Mouse (Mus musculus) liver, postnatal 0 days (tissue): ENCODE data around the gene Irs2. TPM values are rescaled to one million over a fixed set of nuclear protein-coding genes. Genes with fewer than 3 reads are reported as not detected.

Experiments used
- ATAC-seq: fragments of 200-750 bp; cut with Nextera tagmentation; 2 replicates; pipeline ENCODE4 v1.8.0; 2017; ENCODE audit warnings: mild to moderate bottlenecking, moderate library complexity
- DNase-seq: peaks from one replicate; pipeline ENCODE4 v3.0.0-alpha.2; 2016
- H3K27ac ChIP-seq: fragments of 300-500 bp; sonication (generic); 2 replicates; pipeline ENCODE4 v1.5.1; 2014; ENCODE audit warnings: antibody characterized with exemption, moderate library complexity, mild to moderate bottlenecking, low read depth
- H3K27me3 ChIP-seq: fragments of 300-500 bp; sonication (generic); 2 replicates; pipeline ENCODE4 v1.6.1; 2014; ENCODE audit warnings: low read length, control low read depth, mixed read lengths; ENCODE audit not compliant: insufficient read depth
- H3K36me3 ChIP-seq: fragments of 300-500 bp; sonication (generic); replicated peaks from 2 replicates; pipeline ENCODE4 v1.6.1; 2014; ENCODE audit warnings: mild to moderate bottlenecking, control low read depth, low read length, moderate library complexity, mixed read lengths; ENCODE audit not compliant: insufficient read depth
- H3K4me1 ChIP-seq: fragments of 300-500 bp; sonication (generic); 2 replicates; pipeline ENCODE4 v1.6.1; 2014; ENCODE audit warnings: antibody characterized with exemption, mild to moderate bottlenecking, control low read depth; ENCODE audit not compliant: insufficient read depth
- H3K4me2 ChIP-seq: fragments of 300-500 bp; sonication (generic); 2 replicates; pipeline ENCODE4 v1.6.1; 2014; ENCODE audit warnings: low read depth, mild to moderate bottlenecking, low read length, moderate library complexity, mixed read lengths
- H3K4me3 ChIP-seq: fragments of 300-500 bp; sonication (generic); 2 replicates; pipeline ENCODE4 v1.5.1; 2014; ENCODE audit warnings: low read depth, low read length
- H3K9ac ChIP-seq: fragments of 300-500 bp; sonication (generic); replicated peaks from 2 replicates; pipeline ENCODE4 v1.6.1; 2014; ENCODE audit warnings: mild to moderate bottlenecking, moderate library complexity
- H3K9me3 ChIP-seq: fragments of 300-500 bp; sonication (generic); 2 replicates; pipeline ENCODE4 v1.6.1; 2016; ENCODE audit warnings: mild to moderate bottlenecking, control low read depth, low read length, mixed read lengths
- CTCF ChIP-seq: sonication (generic); IDR thresholded peaks from 2 replicates; pipeline ENCODE4 v1.5.1; 2016; ENCODE audit warnings: antibody characterized with exemption, low read depth
- EP300 ChIP-seq: IDR thresholded peaks from 2 replicates; pipeline ENCODE4 v1.6.1; 2016; ENCODE audit warnings: antibody characterized with exemption, low read depth, mild to moderate bottlenecking
- WGBS: fragments of 180-500 bp; shearing (Covaris S2); extraction: QIAGEN DNeasy Blood & Tissue Kit; methylation state at CpG from one replicate; pipeline ENCODE4 v1.1.7; 2014; ENCODE audit not compliant: insufficient replicate concordance; 5-methylcytosine and 5-hydroxymethylcytosine counted together
- polyA plus RNA-seq: library from polyadenylated mRNA; unstranded; fragments of >200 nt; fragmentation: Nextera tagmentation; extraction: Ambion mirVana; gene quantifications from 2 replicates; pipeline ENCODE4 v1.2.1, GENCODE M21; 2015

Gene Irs2
- polyA plus RNA-seq, 1 experiment from 2014 or later = 5.7 TPM

DNA sequence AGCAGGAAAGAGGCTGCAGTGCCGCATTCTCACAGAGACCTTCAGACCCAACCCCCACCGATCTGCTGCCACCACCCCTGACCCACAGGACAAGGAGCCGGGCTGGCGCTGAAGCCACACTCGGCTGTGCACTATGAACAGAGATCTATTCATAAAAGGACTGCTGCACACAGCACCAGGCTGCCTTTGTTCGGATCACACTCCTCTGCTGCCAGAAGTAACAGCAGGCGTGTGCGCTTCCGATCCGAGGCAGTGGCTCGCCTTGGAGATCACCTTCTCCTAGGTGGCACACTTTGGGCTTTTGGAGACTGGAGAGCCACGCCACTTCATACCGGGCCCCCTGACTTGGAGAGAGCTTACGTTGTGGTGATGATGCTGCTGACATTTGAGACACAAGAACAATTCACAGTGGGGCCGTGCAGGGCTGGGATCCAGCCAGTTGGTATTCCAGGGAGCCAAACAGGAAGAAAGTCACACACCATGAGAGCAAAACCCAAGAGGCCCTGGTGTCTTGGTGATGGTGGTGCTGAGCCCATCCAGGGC, 47.9 kb downstream of the Irs2 start:
- no peak overlapping the region for H3K27ac ChIP-seq
- H3K4me2 ChIP-seq = no peak overlapping the region
- peaks cover 31% of the 10 kb centered on the region for H3K4me1 ChIP-seq
- 47% methylated on average over 15 of the region's 15 CpGs for WGBS
- H3K36me3 ChIP-seq = no peaks in the 10 kb centered on the region
- H3K4me3 ChIP-seq = no peak overlapping the region
- TF ChIP-seq CTCF (no peak), EP300 (no peak)
- no peaks in the 10 kb centered on the region for H3K9me3 ChIP-seq
- ATAC-seq = peak; percentile 16; the same call in 1 of the 2 replicates
- no peak for DNase-seq
- no peak overlapping the region; the same call in 1 of the 2 replicates for H3K9ac ChIP-seq
- H3K27me3 ChIP-seq = 0 out of 2 replicates have a peak, but pooled peaks cover 5% of the 10 kb centered on the region

GRCm38 (mm10) chr8:10957292-10957955, 50.8 kb downstream of the Irs2 start:
- Histone ChIP-seq H3K4me3 (no peak overlapping the region), H3K9me3 (no peaks in the 10 kb centered on the region), H3K27me3 (0 out of 2 replicates have a peak, but pooled peaks cover 5% of the 10 kb centered on the region), H3K4me2 (no peak overlapping the region), H3K27ac (no peak overlapping the region; the same call in 1 of the 2 replicates), H3K9ac (no peak overlapping the region), H3K36me3 (no peaks in the 10 kb centered on the region), H3K4me1 (peaks cover 29% of the 10 kb centered on the region)
- DNase-seq = no peak
- TF ChIP-seq EP300 (no peak), CTCF (no peak)
- 40% methylated on average over 9 of the region's 9 CpGs for WGBS
- ATAC-seq = peak; percentile 17; the same call in 1 of the 2 replicates

- DNase-seq = peak; percentile 62
These were observed 54.8 kb downstream of the Irs2 start for GRCm38 (mm10) chr8:10953346-10954053.

DNA sequence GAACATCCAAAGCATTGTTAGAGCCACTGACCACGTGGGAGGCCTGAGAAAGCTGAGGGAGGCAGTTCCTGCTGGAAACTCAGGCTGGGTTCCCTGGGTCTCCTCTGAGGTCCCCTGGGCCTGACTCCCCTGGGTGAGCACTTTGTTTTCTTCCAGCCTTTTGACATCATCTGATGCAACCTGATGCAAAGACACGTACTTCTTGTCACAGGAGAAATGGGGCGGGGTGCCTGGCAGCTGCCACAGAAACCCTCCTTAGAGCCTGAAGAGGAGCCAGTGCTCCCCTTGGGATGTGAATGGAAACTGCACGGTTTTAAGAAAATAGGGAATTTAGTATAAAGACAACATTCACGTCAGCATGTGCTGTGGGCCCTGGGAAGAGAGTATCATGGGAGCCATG, 55.6 kb downstream of the Irs2 start:
- no peaks in the 10 kb centered on the region for H3K27me3 ChIP-seq
- no peak overlapping the region for H3K9ac ChIP-seq
- ATAC-seq = no peak
- no peak overlapping the region for H3K4me3 ChIP-seq
- TF ChIP-seq CTCF (no peak), EP300 (no peak)
- 48% methylated on average over 5 of the region's 5 CpGs for WGBS
- H3K4me1 ChIP-seq = peaks cover 16% of the 10 kb centered on the region
- H3K4me2 ChIP-seq = no peak overlapping the region
- H3K27ac ChIP-seq = no peak overlapping the region
- H3K36me3 ChIP-seq = no peaks in the 10 kb centered on the region
- DNase-seq = no peak
- no peaks in the 10 kb centered on the region for H3K9me3 ChIP-seq

More at GRCm38 (mm10) chr8:10953346-10954053, 54.8 kb downstream of the Irs2 start:
- Histone ChIP-seq H3K4me1 (peaks cover 16% of the 10 kb centered on the region), H3K4me3 (no peak overlapping the region), H3K9me3 (no peaks in the 10 kb centered on the region), H3K27ac (no peak overlapping the region), H3K9ac (no peak overlapping the region), H3K4me2 (no peak overlapping the region), H3K36me3 (no peaks in the 10 kb centered on the region), H3K27me3 (no peaks in the 10 kb centered on the region)
- 0 out of 2 replicates have a peak, but pooled peaks have one; percentile 19 for TF ChIP-seq CTCF
- no peak for TF ChIP-seq EP300
- no peak for ATAC-seq
- WGBS = 28% methylated on average over 11 of the region's 11 CpGs

DNA sequence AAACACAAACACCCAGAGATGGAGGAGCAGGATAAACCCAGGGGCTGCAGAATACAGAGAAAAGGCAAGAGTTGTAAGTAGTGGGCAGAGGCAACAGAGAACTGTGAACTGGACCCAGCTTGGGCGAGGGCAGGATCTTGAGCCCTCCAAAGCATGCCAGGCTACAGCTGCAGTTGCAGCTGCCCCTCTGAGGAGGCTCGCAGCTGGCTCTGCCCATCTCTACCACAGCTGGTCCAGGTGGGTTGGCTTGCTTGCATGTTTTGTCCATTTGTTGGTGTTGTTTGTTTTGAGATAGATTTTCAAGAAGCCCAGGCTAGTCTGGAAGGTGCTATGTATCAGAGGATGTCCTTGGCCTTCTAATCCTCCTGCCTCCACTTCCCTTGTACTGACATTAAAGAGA, 56.0 kb downstream of the Irs2 start:
- H3K9ac ChIP-seq = no peak overlapping the region
- no peaks in the 10 kb centered on the region for H3K36me3 ChIP-seq
- H3K4me1 ChIP-seq = peaks cover 13% of the 10 kb centered on the region
- DNase-seq (no peak), ATAC-seq (no peak)
- H3K4me3 ChIP-seq = no peak overlapping the region
- H3K27me3 ChIP-seq = no peaks in the 10 kb centered on the region
- H3K9me3 ChIP-seq = no peaks in the 10 kb centered on the region
- no peak overlapping the region for H3K27ac ChIP-seq
- WGBS = 73% methylated on average over 2 of the region's 2 CpGs
- TF ChIP-seq EP300 = no peak
- no peak for TF ChIP-seq CTCF
- no peak overlapping the region for H3K4me2 ChIP-seq

- H3K9ac ChIP-seq = no peak overlapping the region
- H3K27ac ChIP-seq = no peak overlapping the region
- no peak for TF ChIP-seq CTCF
- TF ChIP-seq EP300 = no peak
- H3K27me3 ChIP-seq = no peaks in the 10 kb centered on the region
- DNase-seq (no peak), ATAC-seq (no peak)
- WGBS = 74% methylated on average over 4 of the region's 4 CpGs
- no peak overlapping the region for H3K4me3 ChIP-seq
- H3K4me1 ChIP-seq = peaks cover 18% of the 10 kb centered on the region
- H3K4me2 ChIP-seq = no peak overlapping the region
- H3K9me3 ChIP-seq = no peaks in the 10 kb centered on the region
- no peaks in the 10 kb centered on the region for H3K36me3 ChIP-seq
These were observed 56.7 kb downstream of the Irs2 start for GRCm38 (mm10) chr8:10951567-10951966.
